Mouse (Mus musculus) embryonic facial prominence, embryonic 11.5 days (tissue): ENCODE measurements around the gene Gtpbp1. TPM values are rescaled to one million over a fixed set of nuclear protein-coding genes. Genes with fewer than 3 reads are reported as not detected.

Experiments
- ATAC-seq: fragments of 200-750 bp; cut with Nextera tagmentation; replicated peaks from 2 replicates; pipeline ENCODE4 v1.8.0; 2017; ENCODE audit warnings: low read depth; ENCODE audit not compliant: insufficient number of reproducible peaks, low FRiP score, low TSS enrichment
- DNase-seq: peaks from one replicate; pipeline ENCODE4 v3.0.0-alpha.2; 2015; ENCODE audit warnings: low spot score
- H3K27ac ChIP-seq: fragments of 300-500 bp; sonication (generic); replicated peaks from 2 replicates; pipeline ENCODE4 v1.5.1; 2014; ENCODE audit warnings: mild to moderate bottlenecking, low read depth, low read length, control low read depth
- H3K27me3 ChIP-seq: fragments of 300-500 bp; sonication (generic); 2 replicates; pipeline ENCODE4 v1.6.1; 2014; ENCODE audit warnings: mild to moderate bottlenecking, low read length, moderate library complexity, mixed read lengths; ENCODE audit not compliant: control insufficient read depth, insufficient read depth
- H3K36me3 ChIP-seq: fragments of 300-500 bp; sonication (generic); replicated peaks from 2 replicates; pipeline ENCODE4 v1.6.1; 2014; ENCODE audit warnings: low read depth, mild to moderate bottlenecking, low read length, moderate library complexity, mixed read lengths; ENCODE audit not compliant: control insufficient read depth, insufficient read depth
- H3K4me1 ChIP-seq: fragments of 300-500 bp; sonication (generic); 2 replicates; pipeline ENCODE4 v1.6.1; 2014; ENCODE audit warnings: low read length, mixed read lengths; ENCODE audit not compliant: control insufficient read depth, insufficient read depth
- H3K4me2 ChIP-seq: fragments of 300-500 bp; sonication (generic); 2 replicates; pipeline ENCODE4 v1.6.1; 2014; ENCODE audit warnings: low read depth, mild to moderate bottlenecking, control low read depth, low read length, moderate library complexity
- H3K4me3 ChIP-seq: fragments of 300-500 bp; sonication (generic); 2 replicates; pipeline ENCODE4 v1.5.1; 2014; ENCODE audit warnings: low read depth, low read length, control low read depth
- H3K9ac ChIP-seq: fragments of 300-500 bp; sonication (generic); replicated peaks from 2 replicates; pipeline ENCODE4 v1.6.1; 2014; ENCODE audit warnings: mild to moderate bottlenecking, control low read depth, low read length
- H3K9me3 ChIP-seq: fragments of 300-500 bp; sonication (generic); replicated peaks from 2 replicates; pipeline ENCODE4 v1.6.1; 2016; ENCODE audit warnings: mild to moderate bottlenecking, low read length, inconsistent platforms, mixed read lengths; ENCODE audit not compliant: control insufficient read depth
- WGBS: fragments of 180-500 bp; shearing (Covaris S2); extraction: QIAGEN DNeasy Blood & Tissue Kit; methylation state at CpG from one replicate; pipeline ENCODE4 v1.1.7; 2014; 5-methylcytosine and 5-hydroxymethylcytosine counted together
- polyA plus RNA-seq: library from polyadenylated mRNA; unstranded; fragments of >200 nt; fragmentation: Nextera tagmentation; extraction: Ambion mirVana; gene quantifications from 2 replicates; pipeline ENCODE4 v1.2.1, GENCODE M21; 2014

The Gtpbp1 gene
- polyA plus RNA-seq, 1 experiment from 2014 or later, result 29.2 TPM

- Histone ChIP-seq H3K9me3 (no peaks in the 10 kb centered on the region), H3K36me3 (peaks cover 8% of the 10 kb centered on the region), H3K4me2 (no peak overlapping the region), H3K27ac (no peak overlapping the region), H3K4me1 (no peaks in the 10 kb centered on the region), H3K9ac (no peak overlapping the region), H3K27me3 (no peaks in the 10 kb centered on the region), H3K4me3 (no peak overlapping the region)
- ATAC-seq (no peak), DNase-seq (no peak)
- WGBS, result 88% methylated on average over 7 of the region's 7 CpGs
These were observed 40.9 kb downstream of the Gtpbp1 start for GRCm38 (mm10) chr15:79731554-79731953.

- 90% methylated on average over 8 of the region's 8 CpGs for WGBS
- H3K36me3 ChIP-seq, result peaks cover 6% of the 10 kb centered on the region
- DNase-seq, result no peak
These were observed 42.5 kb downstream of the Gtpbp1 start for GRCm38 (mm10) chr15:79733192-79733591.

GRCm38 (mm10) chr15:79733640-79734039 is 43.0 kb downstream of the Gtpbp1 start:
- H3K4me1 ChIP-seq, result no peaks in the 10 kb centered on the region
- DNase-seq, result no peak
- no peaks in the 10 kb centered on the region for H3K27me3 ChIP-seq
- no peaks in the 10 kb centered on the region for H3K9me3 ChIP-seq
- no peak overlapping the region for H3K4me3 ChIP-seq
- 86% methylated on average over 4 of the region's 4 CpGs for WGBS
- no peak overlapping the region for H3K27ac ChIP-seq
- no peak overlapping the region for H3K4me2 ChIP-seq
- H3K9ac ChIP-seq, result no peak overlapping the region
- H3K36me3 ChIP-seq, result peaks cover 6% of the 10 kb centered on the region
- ATAC-seq, result no peak

More at GRCm38 (mm10) chr15:79733192-79733591, 42.5 kb downstream of the Gtpbp1 start:
- Histone ChIP-seq H3K4me1 (no peaks in the 10 kb centered on the region), H3K9ac (no peak overlapping the region), H3K27ac (no peak overlapping the region), H3K4me3 (no peak overlapping the region), H3K27me3 (no peaks in the 10 kb centered on the region), H3K9me3 (no peaks in the 10 kb centered on the region), H3K4me2 (no peak overlapping the region)
- no peak for ATAC-seq

GRCm38 (mm10) chr15:79734311-79734710 is 43.7 kb downstream of the Gtpbp1 start:
- Histone ChIP-seq H3K4me3 (no peak overlapping the region), H3K36me3 (peaks cover 6% of the 10 kb centered on the region), H3K4me1 (no peaks in the 10 kb centered on the region), H3K9me3 (no peaks in the 10 kb centered on the region), H3K27ac (no peak overlapping the region), H3K9ac (no peak overlapping the region), H3K4me2 (no peak overlapping the region), H3K27me3 (no peaks in the 10 kb centered on the region)
- no peak for DNase-seq
- WGBS, result 82% methylated on average over 8 of the region's 8 CpGs
- ATAC-seq, result no peak

- H3K4me1 ChIP-seq, result no peaks in the 10 kb centered on the region
- H3K4me3 ChIP-seq, result no peak overlapping the region
- ATAC-seq, result no peak
- H3K27me3 ChIP-seq, result no peaks in the 10 kb centered on the region
- peak overlapping the region; percentile 87; the same call in 1 of the 2 replicates for H3K4me2 ChIP-seq
- DNase-seq, result no peak
- 81% methylated on average over 3 of the region's 3 CpGs for WGBS
- H3K36me3 ChIP-seq, result peaks cover 6% of the 10 kb centered on the region
- no peak overlapping the region for H3K27ac ChIP-seq
- H3K9me3 ChIP-seq, result no peaks in the 10 kb centered on the region
- H3K9ac ChIP-seq, result no peak overlapping the region; the same call in 1 of the 2 replicates
These were observed 50.1 kb downstream of the Gtpbp1 start for GRCm38 (mm10) chr15:79740739-79741138.

- 42% methylated on average over 14 of the region's 14 CpGs for WGBS
- no peaks in the 10 kb centered on the region for H3K4me1 ChIP-seq
- no peak overlapping the region for H3K27ac ChIP-seq
- no peaks in the 10 kb centered on the region for H3K9me3 ChIP-seq
- peak overlapping the region; percentile 87 for H3K4me2 ChIP-seq
- DNase-seq (no peak), ATAC-seq (no peak)
- H3K36me3 ChIP-seq, result peaks cover 6% of the 10 kb centered on the region
- H3K9ac ChIP-seq, result peak overlapping the region; percentile 92
- H3K4me3 ChIP-seq, result peak overlapping the region; percentile 98
- H3K27me3 ChIP-seq, result no peaks in the 10 kb centered on the region
These were observed 50.7 kb downstream of the Gtpbp1 start for GRCm38 (mm10) chr15:79741173-79741858.

GRCm38 (mm10) chr15:79741921-79742705 is 51.5 kb downstream of the Gtpbp1 start, which contains the start of gene Sun2:
Gene Sun2, minus strand, starts transcription at chr15:79742536.
- Histone ChIP-seq H3K9ac (peak within 1 kb of the TSS; percentile 92), H3K4me1 (no peaks in the 10 kb centered on the region), H3K4me3 (peak within 1 kb of the TSS; percentile 98), H3K9me3 (no peaks in the 10 kb centered on the region), H3K36me3 (no peaks in the 10 kb centered on the region), H3K4me2 (peak within 1 kb of the TSS; percentile 87), H3K27ac (peak within 1 kb of the TSS; percentile 21; the same call in 1 of the 2 replicates), H3K27me3 (no peaks in the 10 kb centered on the region)
- DNase-seq (peak; percentile 90), ATAC-seq (peak; percentile 89)
- WGBS, result under 1% methylated on average over 90 of the region's 93 CpGs

GRCm38 (mm10) chr15:79742706-79743023 is 52.0 kb downstream of the Gtpbp1 start:
- under 1% methylated on average over 23 of the region's 23 CpGs for WGBS
- H3K9me3 ChIP-seq, result no peaks in the 10 kb centered on the region
- H3K9ac ChIP-seq, result peak overlapping the region; percentile 92
- no peaks in the 10 kb centered on the region for H3K27me3 ChIP-seq
- H3K4me1 ChIP-seq, result no peaks in the 10 kb centered on the region
- DNase-seq (no peak), ATAC-seq (peak; percentile 29)
- peak overlapping the region; percentile 69 for H3K4me2 ChIP-seq
- peak overlapping the region; percentile 98 for H3K4me3 ChIP-seq
- 0 out of 2 replicates have a peak overlapping the region, but pooled peaks have one; percentile 21 for H3K27ac ChIP-seq
- no peaks in the 10 kb centered on the region for H3K36me3 ChIP-seq
